Mouse (Mus musculus): ENCODE measurements around the gene Zfand4. TPM values are rescaled to one million over a fixed set of nuclear protein-coding genes. Genes with fewer than 3 reads are reported as not detected.

Zfand4 gene
- total RNA-seq, 2 experiments from 2014 or later: 0.59 to 0.64 TPM

GRCm38 (mm10) chr6:116266273-116267109, 2.5 kb downstream of the Zfand4 start:
- DNase-seq: no peak
- no peak for TF ChIP-seq CTCF (IDR thresholded peaks at IDR 0.05)
- Histone ChIP-seq H3K4me3 (no peak overlapping the region), H3K27ac (no peak overlapping the region)
- intact Hi-C loops (cut with DNase I): no loop called here

DNA sequence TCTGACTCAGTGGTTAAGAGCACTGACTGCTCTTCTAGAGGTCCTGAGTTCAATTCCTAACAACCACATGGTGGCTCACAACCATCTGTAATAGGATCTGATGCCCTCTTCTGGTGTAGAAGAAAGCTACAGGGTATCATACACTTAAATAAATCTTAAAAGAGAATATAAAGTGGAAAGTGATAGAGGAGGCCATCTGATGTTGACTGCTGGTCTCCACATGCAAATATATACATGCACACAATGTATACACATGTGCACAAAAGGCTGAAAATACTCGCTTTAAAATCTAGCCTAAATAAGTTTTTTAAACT, 3.0 kb downstream of the Zfand4 start:
- peak; percentile 25; the same call in 1 of the 2 replicates for TF ChIP-seq CTCF (IDR thresholded peaks at IDR 0.05)
- no peak overlapping the region for H3K4me3 ChIP-seq
- H3K27ac ChIP-seq: no peak overlapping the region
- intact Hi-C loops (cut with DNase I): no loop called here
- no peak for DNase-seq

DNA sequence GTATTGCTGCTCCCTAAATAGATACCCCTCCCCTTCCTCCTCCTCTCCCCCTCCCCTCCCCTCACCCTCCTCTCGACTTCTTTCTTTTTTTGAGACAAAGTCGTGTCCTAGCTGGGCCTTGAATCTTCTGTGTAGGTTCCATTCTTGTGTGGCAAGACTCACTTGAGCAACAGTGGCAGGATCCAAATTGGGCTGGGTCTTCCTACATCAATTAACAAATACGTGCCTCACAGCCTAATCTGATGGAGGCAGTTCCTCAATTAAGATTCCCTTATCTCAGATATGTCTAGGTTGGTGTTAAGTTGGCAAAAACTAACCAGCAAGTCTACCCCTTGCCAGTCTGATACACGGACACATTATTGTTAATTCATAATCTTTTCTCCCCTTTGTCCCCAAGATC, 11.7 kb downstream of the Zfand4 start:
- TF ChIP-seq CTCF (IDR thresholded peaks at IDR 0.05): no peak
- H3K27ac ChIP-seq: no peak overlapping the region
- DNase-seq: no peak
- no peak overlapping the region for H3K4me3 ChIP-seq
- intact Hi-C loops (cut with DNase I): no loop called here

GRCm38 (mm10) chr6:116278679-116279317, 14.8 kb downstream of the Zfand4 start:
- TF ChIP-seq CTCF (IDR thresholded peaks at IDR 0.05): no peak
- intact Hi-C loops (cut with DNase I): no loop called here
- Histone ChIP-seq H3K27ac (no peak overlapping the region), H3K4me3 (no peak overlapping the region)
- DNase-seq: no peak

GRCm38 (mm10) chr6:116281014-116281413, 17.0 kb downstream of the Zfand4 start:
- TF ChIP-seq CTCF (IDR thresholded peaks at IDR 0.05): no peak
- intact Hi-C loops (cut with DNase I): no loop called here
- no peak overlapping the region for H3K27ac ChIP-seq
- no peak for DNase-seq
- H3K4me3 ChIP-seq: no peak overlapping the region

- H3K27ac ChIP-seq: no peak overlapping the region
- DNase-seq: no peak
- TF ChIP-seq CTCF (IDR thresholded peaks at IDR 0.05): peak; percentile 33; the same call in 1 of the 2 replicates
- intact Hi-C loops (cut with DNase I): no loop called here
- no peak overlapping the region for H3K4me3 ChIP-seq
Measured at GRCm38 (mm10) chr6:116282546-116282945, 18.5 kb downstream of the Zfand4 start.

DNA sequence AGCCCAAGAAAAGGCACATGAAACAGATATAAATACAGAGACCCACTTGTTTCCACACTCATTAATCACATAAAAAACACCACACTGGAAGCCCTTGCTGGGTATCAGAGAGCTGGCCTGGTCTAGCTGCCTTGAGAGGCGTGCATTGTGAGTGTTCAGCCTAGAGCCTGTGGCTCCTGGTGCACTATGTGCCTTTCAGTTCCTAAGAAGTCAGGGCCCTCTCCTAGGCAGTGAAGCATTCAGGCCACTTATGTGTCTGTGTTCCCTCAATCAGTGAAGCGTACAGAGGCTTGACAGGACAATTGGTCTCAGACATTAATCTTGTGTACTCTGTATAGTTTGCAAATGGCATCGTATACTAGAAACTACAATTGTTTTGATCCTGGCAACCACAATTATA, 19.3 kb downstream of the Zfand4 start:
- intact Hi-C loops (cut with DNase I): no loop called here
- no peak for TF ChIP-seq CTCF (IDR thresholded peaks at IDR 0.05)
- DNase-seq: no peak
- no peak overlapping the region for H3K27ac ChIP-seq
- H3K4me3 ChIP-seq: no peak overlapping the region

DNA sequence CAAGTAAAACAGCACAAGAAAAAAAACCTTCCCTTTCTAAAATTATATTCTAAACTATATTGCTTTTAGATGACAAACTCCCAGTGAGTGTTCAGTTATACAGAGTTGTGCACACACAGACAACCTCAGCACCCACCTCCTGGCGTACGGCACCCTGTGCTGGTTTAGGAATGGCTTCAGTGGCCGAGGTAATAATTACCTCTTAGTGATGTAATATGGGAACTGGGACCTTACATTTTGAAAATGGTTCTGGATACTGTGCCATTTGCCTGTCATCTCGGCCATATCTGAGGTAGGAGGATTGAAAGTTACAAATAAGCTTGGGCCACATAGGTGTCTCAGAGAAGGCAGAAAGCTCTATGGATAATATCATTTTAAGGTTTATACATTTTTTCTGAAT, 22.3 kb downstream of the Zfand4 start:
- Histone ChIP-seq H3K4me3 (no peak overlapping the region), H3K27ac (no peak overlapping the region)
- no peak for DNase-seq
- intact Hi-C loops (cut with DNase I): no loop called here
- TF ChIP-seq CTCF (IDR thresholded peaks at IDR 0.05): no peak

- DNase-seq: no peak
Measured at GRCm38 (mm10) chr6:116286870-116287575, 23.0 kb downstream of the Zfand4 start.

DNA sequence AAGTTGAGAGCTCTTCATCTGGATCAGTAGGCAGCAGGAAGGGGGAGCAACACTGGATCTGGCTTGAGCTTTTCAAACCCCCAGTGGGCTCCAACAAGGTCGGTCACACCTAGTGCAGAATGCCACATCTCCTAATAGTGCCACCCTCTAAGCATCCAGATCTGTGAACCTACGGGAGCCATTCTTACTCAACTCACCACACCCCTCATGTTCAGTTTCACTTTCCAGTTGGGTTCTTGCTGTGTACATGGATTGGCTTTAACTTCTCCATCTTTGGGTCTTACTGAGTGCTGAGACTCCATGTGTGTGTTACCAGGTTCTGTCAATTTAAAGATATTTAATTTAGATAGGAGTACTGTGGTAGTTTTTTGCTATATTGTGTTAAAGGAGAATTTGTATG, 47.4 kb downstream of the Zfand4 start:
- no peak for DNase-seq
- TF ChIP-seq CTCF (IDR thresholded peaks at IDR 0.05): no peak
- H3K4me3 ChIP-seq: no peak overlapping the region
- intact Hi-C loops (cut with DNase I): no loop called here
- H3K27ac ChIP-seq: no peak overlapping the region

More at GRCm38 (mm10) chr6:116286870-116287575, 23.0 kb downstream of the Zfand4 start:
- TF ChIP-seq CTCF (IDR thresholded peaks at IDR 0.05): no peak
- intact Hi-C loops (cut with DNase I): no loop called here
- Histone ChIP-seq H3K27ac (no peak overlapping the region), H3K4me3 (no peak overlapping the region)

- Histone ChIP-seq H3K27ac (no peak overlapping the region), H3K4me3 (no peak overlapping the region)
- intact Hi-C loops (cut with DNase I): no loop called here
- DNase-seq: peak; percentile 25
- no peak for TF ChIP-seq CTCF (IDR thresholded peaks at IDR 0.05)
Measured at GRCm38 (mm10) chr6:116319259-116319658, 55.2 kb downstream of the Zfand4 start.

GRCm38 (mm10) chr6:116326641-116327040, 62.6 kb downstream of the Zfand4 start:
- Histone ChIP-seq H3K27ac (no peak overlapping the region), H3K4me3 (no peak overlapping the region)
- no peak for TF ChIP-seq CTCF (IDR thresholded peaks at IDR 0.05)
- no peak for DNase-seq
- intact Hi-C loops (cut with DNase I): no loop called here

GRCm38 (mm10) chr6:116331396-116331795, 67.4 kb downstream of the Zfand4 start:
- no peak overlapping the region for H3K4me3 ChIP-seq
- no peak for DNase-seq
- intact Hi-C loops (cut with DNase I): no loop called here
- TF ChIP-seq CTCF (IDR thresholded peaks at IDR 0.05): no peak
- H3K27ac ChIP-seq: no peak overlapping the region
